19 mouse cellular contexts compared by ENCODE assay signal in the genomic region with DNA sequence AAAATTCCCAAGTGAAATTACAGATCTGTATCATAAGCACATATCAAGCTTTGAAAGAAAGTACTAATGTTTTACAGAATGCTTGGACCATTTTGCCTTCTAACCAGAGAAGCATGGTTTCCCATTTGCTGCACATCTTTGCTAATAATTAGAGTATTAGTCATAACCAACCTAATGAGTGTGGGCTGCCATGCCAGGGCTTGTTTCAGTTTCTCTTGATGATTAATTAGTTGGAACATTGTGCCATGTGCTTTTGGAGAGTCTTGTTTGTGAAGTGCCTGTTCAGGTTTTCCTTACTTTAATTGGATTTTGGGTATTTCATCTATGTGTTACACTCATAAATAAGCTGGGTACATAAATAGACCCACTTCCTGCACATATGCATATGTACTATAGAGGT.
"Had no signal": no experiment of that assay in that cellular context is flagged by ENCODE, and none has a peak within 500 bp of the region (broad histone marks: within the 10 kb centered on the region; RNA-seq: fewer than 3 reads in every experiment).

No protein-coding gene starts in this region.

- H3K27me3 ChIP-seq: liver, embryonic 13.5 days; midbrain, embryonic 15.5 days; neural tube, embryonic 12.5 days; neural tube, embryonic 15.5 days had no signal

- H3K27ac ChIP-seq: left cerebral cortex, adult 2 months; liver, embryonic 13.5 days; midbrain, embryonic 15.5 days; neural tube, embryonic 12.5 days; neural tube, embryonic 15.5 days; stomach, postnatal 0 days had no signal

- H3K4me3 ChIP-seq: left cerebral cortex, adult 2 months; liver, embryonic 13.5 days; midbrain, embryonic 15.5 days; neural tube, embryonic 12.5 days; neural tube, embryonic 15.5 days had no signal

- H3K36me3 ChIP-seq: liver, embryonic 13.5 days; midbrain, embryonic 15.5 days; neural tube, embryonic 12.5 days; neural tube, embryonic 15.5 days had no signal

- ATAC-seq: intestine, embryonic 16.5 days; midbrain, embryonic 15.5 days had no signal

- H3K4me2 ChIP-seq: liver, embryonic 13.5 days; midbrain, embryonic 11.5 days; midbrain, embryonic 15.5 days; neural tube, embryonic 12.5 days; neural tube, embryonic 15.5 days had no signal

- H3K9ac ChIP-seq: liver, embryonic 13.5 days; midbrain, embryonic 15.5 days; neural tube, embryonic 12.5 days; neural tube, embryonic 15.5 days had no signal

- H3K4me1 ChIP-seq: liver, embryonic 13.5 days; midbrain, embryonic 15.5 days; neural tube, embryonic 12.5 days; neural tube, embryonic 15.5 days had no signal

- H3K9me3 ChIP-seq: midbrain, embryonic 15.5 days; neural tube, embryonic 12.5 days; neural tube, embryonic 15.5 days had no signal

- DNase-seq: kidney, adult 18-20 months; kidney, adult 9 months; kidney, postnatal 14 days; kidney, postnatal 4 days; liver, embryonic 13.5 days; lung, adult 2 months; lung, postnatal 14 days; lung, postnatal 4 days; right cerebral cortex, adult 18-20 months; right cerebral cortex, postnatal 14 days; right cerebral cortex, postnatal 4 days; thymus, postnatal 25 days had no signal
